Mouse (Mus musculus) kidney, embryonic 16.5 days (tissue): ENCODE results near the gene Net1. TPM values are rescaled to one million over a fixed set of nuclear protein-coding genes. Genes with fewer than 3 reads are reported as not detected.
A peak's percentile ranks its signal among the peaks of the same experiment; 100 is the strongest.
"Not testable (repeated sequence)": the region's sequence is repeated elsewhere in the genome, so short reads cannot be mapped to it uniquely, and the experiment has no call there.

Experiments
- ATAC-seq: fragments of 200-750 bp; cut with Nextera tagmentation; 2 replicates; pipeline ENCODE4 v1.8.0; 2017; ENCODE audit warnings: moderate TSS enrichment; ENCODE audit not compliant: low FRiP score, low TSS enrichment
- H3K27ac ChIP-seq: fragments of 300-500 bp; sonication (generic); 2 replicates; pipeline ENCODE4 v1.5.1; 2014; ENCODE audit warnings: low read length
- H3K27me3 ChIP-seq: fragments of 300-500 bp; sonication (generic); 2 replicates; pipeline ENCODE4 v1.6.1; 2014; ENCODE audit warnings: low read length, control low read depth, mixed read lengths; ENCODE audit not compliant: insufficient read depth
- H3K36me3 ChIP-seq: fragments of 300-500 bp; sonication (generic); 2 replicates; pipeline ENCODE4 v1.6.1; 2014; ENCODE audit warnings: low read length, control low read depth, mixed read lengths; ENCODE audit not compliant: insufficient read depth
- H3K4me1 ChIP-seq: fragments of 300-500 bp; sonication (generic); 2 replicates; pipeline ENCODE4 v1.6.1; 2014; ENCODE audit warnings: low read length, control low read depth, mixed read lengths; ENCODE audit not compliant: insufficient read depth
- H3K4me2 ChIP-seq: fragments of 300-500 bp; sonication (generic); replicated peaks from 2 replicates; pipeline ENCODE4 v1.6.1; 2014; ENCODE audit warnings: low read depth, low read length
- H3K4me3 ChIP-seq: fragments of 300-500 bp; sonication (generic); 2 replicates; pipeline ENCODE4 v1.5.1; 2014; ENCODE audit warnings: mild to moderate bottlenecking, low read length
- H3K9ac ChIP-seq: fragments of 300-500 bp; sonication (generic); replicated peaks from 2 replicates; pipeline ENCODE4 v1.6.1; 2014; ENCODE audit warnings: low read length
- H3K9me3 ChIP-seq: fragments of 300-500 bp; sonication (generic); 2 replicates; pipeline ENCODE4 v1.6.1; 2016; ENCODE audit warnings: low read length, control low read depth
- WGBS: fragments of 180-500 bp; shearing (Covaris S2); extraction: QIAGEN DNeasy Blood & Tissue Kit; methylation state at CpG from one replicate; pipeline ENCODE4 v1.1.7; 2014; 5-methylcytosine and 5-hydroxymethylcytosine counted together
- polyA plus RNA-seq: library from polyadenylated mRNA; unstranded; fragments of >200 nt; fragmentation: Nextera tagmentation; extraction: Ambion mirVana; gene quantifications from 2 replicates; pipeline ENCODE4 v1.2.1, GENCODE M21; 2015

Gene Net1
- polyA plus RNA-seq, 1 experiment from 2014 or later: 60.9 TPM

DNA sequence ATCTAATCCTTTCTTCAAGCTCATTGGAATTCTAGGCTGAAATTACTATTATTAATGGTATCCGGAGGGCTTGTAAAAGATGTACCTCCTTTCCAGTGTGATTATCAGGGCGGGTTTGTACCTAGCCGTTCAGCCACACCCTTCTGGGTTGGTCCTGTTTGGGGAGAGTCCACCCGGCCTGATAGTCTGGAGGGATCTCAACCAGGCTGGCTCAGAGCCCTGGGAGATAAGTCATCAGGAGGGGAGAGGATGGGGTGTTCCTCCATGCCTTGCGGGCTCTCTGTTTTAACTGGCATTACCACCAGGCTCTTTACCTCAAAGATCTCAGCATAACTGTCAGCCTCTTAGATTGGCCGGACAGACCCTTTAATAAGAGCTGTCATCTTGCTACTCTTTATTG lies 50.9 kb downstream of the Net1 start:
- Histone ChIP-seq H3K9me3 (no peaks in the 10 kb centered on the region), H3K36me3 (no peaks in the 10 kb centered on the region), H3K27ac (no peak overlapping the region), H3K9ac (no peak overlapping the region), H3K4me1 (no peaks in the 10 kb centered on the region), H3K4me2 (no peak overlapping the region), H3K4me3 (no peak overlapping the region), H3K27me3 (no peaks in the 10 kb centered on the region)
- WGBS: 83% methylated on average over 6 of the region's 6 CpGs
- ATAC-seq: no peak

DNA sequence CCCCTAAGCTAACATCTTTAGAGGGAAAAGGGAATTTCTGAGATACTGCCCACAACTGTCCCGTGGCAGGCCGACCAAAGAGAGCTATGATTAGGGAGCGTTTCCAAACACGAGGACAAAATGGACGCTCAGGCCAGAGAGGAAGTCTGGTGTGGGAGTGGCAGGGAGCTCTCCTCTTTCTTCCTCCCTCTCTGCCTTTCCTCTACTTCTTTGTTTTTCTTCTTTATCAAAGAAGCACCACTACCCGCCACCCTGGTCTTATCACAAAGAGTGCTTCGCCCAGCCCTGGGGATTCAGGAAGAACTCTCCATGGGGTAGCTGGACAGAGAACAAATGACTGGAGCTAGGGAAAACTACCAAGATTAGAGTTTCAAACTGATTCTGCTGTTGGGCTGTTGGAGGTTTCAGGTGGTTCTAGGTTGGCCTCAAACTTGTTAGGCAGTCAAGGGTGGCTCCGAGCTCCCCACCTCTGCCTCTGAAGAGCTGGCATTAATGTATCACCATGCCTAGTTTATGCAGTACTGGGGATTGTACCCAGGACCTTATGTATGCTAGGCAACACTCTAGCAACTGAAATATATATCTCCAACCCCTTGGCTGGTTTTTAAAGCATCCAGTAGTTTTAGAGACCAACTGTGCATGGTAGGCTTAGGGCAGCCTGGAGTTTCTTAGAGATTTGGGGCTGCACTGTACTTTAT lies 51.5 kb downstream of the Net1 start:
- Histone ChIP-seq H3K4me1 (no peaks in the 10 kb centered on the region), H3K27me3 (no peaks in the 10 kb centered on the region), H3K4me2 (no peak overlapping the region), H3K36me3 (no peaks in the 10 kb centered on the region), H3K9me3 (no peaks in the 10 kb centered on the region), H3K9ac (no peak overlapping the region), H3K4me3 (no peak overlapping the region), H3K27ac (no peak overlapping the region)
- ATAC-seq: no peak
- WGBS: 78% methylated on average over 8 of the region's 8 CpGs

DNA sequence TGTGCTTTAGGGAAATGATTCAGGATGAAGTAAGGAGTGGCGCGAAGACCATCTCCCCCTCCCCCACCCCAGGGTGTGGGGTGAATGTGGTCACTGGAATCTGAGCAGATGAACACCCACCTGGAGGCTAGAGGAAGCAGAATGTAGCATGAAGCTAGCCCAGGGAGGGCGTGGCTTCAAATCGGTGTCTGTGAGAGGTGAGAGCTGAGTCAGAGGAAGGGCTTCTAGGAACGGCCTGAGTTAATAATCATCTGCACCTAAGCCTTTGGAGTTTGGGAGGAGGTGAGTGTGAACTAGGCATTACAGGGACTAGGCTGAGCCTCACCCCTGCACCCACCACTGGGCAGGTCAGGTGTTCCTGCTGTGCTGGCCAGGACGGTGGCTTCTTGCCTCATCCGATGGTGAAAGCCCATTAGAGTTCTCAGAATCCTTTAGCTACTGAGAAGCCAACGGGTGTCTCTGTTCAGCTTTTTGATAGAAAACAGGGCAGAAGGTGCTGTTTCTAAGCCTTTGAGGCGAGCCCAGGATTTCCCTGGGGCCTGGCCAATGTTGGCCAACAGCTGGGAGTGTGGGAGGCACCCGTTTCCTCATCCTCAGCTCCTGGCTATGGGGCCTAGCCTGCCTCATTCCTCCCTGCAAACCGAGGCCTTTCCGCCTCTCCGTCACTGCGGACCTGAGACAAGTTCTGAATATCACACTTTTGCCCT lies 52.2 kb downstream of the Net1 start:
- H3K4me3 ChIP-seq: no peak overlapping the region
- no peak overlapping the region for H3K27ac ChIP-seq
- H3K9ac ChIP-seq: no peak overlapping the region
- WGBS: 80% methylated on average over 14 of the region's 14 CpGs
- no peak overlapping the region for H3K4me2 ChIP-seq
- ATAC-seq: peak; percentile 74; the same call in 1 of the 2 replicates
- H3K9me3 ChIP-seq: no peaks in the 10 kb centered on the region
- no peaks in the 10 kb centered on the region for H3K36me3 ChIP-seq
- H3K4me1 ChIP-seq: no peaks in the 10 kb centered on the region
- no peaks in the 10 kb centered on the region for H3K27me3 ChIP-seq

DNA sequence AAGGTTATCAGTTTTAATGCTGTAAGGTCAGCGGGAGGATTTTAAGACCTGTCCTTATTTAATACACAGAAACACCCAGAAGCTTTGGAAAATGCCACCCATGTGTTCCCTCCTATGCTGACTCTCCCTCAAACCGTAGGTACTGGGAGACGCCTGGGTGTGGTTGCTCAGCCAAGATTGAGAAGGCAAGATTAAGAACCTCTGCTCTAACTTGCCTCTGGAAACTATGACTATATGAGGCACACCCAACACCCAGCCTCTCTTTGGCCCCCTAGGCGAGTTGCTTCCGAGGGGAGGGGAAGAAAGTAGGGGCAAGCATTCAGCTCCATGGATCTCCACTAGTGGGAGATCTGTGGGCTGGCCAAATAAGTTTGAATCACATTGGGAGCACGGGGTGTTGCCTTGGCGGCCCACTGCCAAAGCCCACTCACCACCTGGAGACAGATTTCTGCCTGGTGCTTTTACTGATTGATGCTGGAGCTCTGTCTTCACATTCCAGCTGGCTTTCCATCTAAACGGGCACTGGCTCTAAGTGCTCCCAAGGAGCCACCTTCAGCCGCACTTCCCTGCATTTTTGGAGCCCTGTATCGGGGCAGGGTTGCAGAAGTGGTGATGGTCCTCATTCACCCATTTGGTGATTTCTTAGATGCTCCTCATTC lies 55.0 kb downstream of the Net1 start:
- no peak overlapping the region for H3K9ac ChIP-seq
- no peaks in the 10 kb centered on the region for H3K9me3 ChIP-seq
- H3K36me3 ChIP-seq: no peaks in the 10 kb centered on the region
- H3K4me2 ChIP-seq: no peak overlapping the region
- ATAC-seq: no peak
- 86% methylated on average over 10 of the region's 10 CpGs for WGBS
- H3K27me3 ChIP-seq: no peaks in the 10 kb centered on the region
- H3K4me3 ChIP-seq: no peak overlapping the region
- no peak overlapping the region for H3K27ac ChIP-seq
- no peaks in the 10 kb centered on the region for H3K4me1 ChIP-seq

DNA sequence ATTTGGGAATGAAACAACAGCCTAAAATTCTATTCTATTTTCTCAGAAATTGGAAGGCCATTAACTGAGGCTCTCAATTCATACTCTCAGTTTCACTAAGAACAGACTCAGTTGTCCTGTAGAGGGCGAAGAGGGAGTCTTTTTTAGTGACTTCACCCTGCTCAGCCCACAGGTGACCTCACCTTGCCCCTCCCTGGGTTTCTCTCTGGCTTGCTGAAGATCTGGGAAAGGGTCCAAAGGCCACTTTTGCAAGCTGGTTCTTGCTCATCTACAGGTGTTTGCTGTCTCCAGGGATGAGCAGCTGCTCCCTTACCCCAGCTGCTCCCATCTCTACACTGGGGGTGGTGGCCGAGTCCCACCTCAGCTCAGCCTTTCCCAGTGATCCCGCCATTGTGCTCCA lies 55.7 kb downstream of the Net1 start:
- Histone ChIP-seq H3K9me3 (no peaks in the 10 kb centered on the region), H3K27ac (no peak overlapping the region), H3K4me3 (no peak overlapping the region), H3K4me1 (no peaks in the 10 kb centered on the region), H3K9ac (no peak overlapping the region), H3K4me2 (no peak overlapping the region), H3K36me3 (no peaks in the 10 kb centered on the region), H3K27me3 (no peaks in the 10 kb centered on the region)
- 77% methylated on average over 3 of the region's 3 CpGs for WGBS
- ATAC-seq: no peak

DNA sequence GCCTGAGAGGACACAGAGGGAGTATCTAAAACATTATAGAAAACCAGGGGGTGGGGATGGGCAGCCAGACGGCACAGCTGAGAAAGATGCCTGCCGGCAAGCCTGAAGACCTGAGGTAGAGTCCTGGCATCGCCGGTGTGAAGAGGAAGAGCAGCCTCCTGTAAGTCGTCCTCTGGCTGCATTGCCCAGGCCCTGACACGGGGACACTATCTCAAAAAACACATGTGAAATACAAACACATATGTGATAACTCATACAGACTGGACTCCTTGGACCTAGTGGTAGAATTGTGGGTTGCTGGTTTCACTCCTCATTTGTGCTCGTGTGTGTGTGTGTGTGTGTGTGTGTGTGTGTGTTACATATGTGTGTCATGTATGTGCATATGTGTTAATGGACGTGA lies 56.8 kb downstream of the Net1 start:
- Histone ChIP-seq H3K4me3 (no peak overlapping the region), H3K27ac (no peak overlapping the region), H3K27me3 (no peaks in the 10 kb centered on the region), H3K9me3 (no peaks in the 10 kb centered on the region), H3K9ac (no peak overlapping the region), H3K36me3 (no peaks in the 10 kb centered on the region), H3K4me2 (no peak overlapping the region), H3K4me1 (no peaks in the 10 kb centered on the region)
- WGBS: 88% methylated on average over 8 of the region's 8 CpGs
- ATAC-seq: no peak

DNA sequence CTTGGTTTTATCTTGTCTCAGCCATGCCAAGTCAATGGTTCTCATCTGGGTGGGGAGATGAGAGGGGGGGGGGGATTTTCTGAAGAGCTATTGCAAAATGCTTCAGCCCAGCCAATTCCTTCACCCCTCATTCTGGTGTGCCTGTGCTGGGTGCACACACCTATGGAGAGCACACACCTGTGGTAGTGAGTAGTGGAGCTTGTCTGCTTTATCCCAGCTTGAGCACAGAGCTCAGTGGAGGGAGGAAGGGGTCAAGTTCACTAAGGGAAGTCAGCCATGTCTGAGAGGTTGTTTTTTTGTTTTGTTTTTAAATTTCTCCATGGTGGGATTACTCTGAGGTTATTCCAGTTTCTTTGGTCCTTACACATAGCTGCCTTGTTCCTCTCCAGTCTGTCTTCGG lies 61.8 kb downstream of the Net1 start:
- WGBS: 65% methylated on average over 1 of the region's 1 CpGs
- Histone ChIP-seq H3K9ac (no peak overlapping the region), H3K36me3 (no peaks in the 10 kb centered on the region), H3K27ac (no peak overlapping the region), H3K9me3 (no peaks in the 10 kb centered on the region), H3K4me3 (no peak overlapping the region), H3K4me1 (no peaks in the 10 kb centered on the region), H3K27me3 (no peaks in the 10 kb centered on the region), H3K4me2 (no peak overlapping the region)
- ATAC-seq: peak; percentile 65; the same call in 1 of the 2 replicates

DNA sequence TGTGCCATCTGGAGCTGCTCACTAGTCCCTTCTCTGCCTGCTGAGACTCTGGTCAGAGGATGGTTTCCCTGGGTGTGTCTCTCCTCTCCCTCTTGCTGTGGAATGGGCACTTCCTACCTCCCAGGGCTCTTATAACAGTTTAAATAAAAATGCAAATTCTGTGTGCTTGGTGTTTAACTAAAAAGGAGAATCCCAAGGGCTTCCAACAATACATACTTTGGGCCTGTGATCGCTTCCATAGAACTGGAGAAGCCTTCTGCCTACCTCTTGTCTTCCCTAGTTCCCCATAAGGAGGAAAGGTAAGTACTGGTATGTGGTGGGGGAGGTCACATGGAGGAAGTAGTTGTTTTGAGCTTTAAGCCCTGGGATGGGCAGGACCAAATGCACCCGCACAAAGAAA lies 63.2 kb downstream of the Net1 start:
- no peaks in the 10 kb centered on the region for H3K4me1 ChIP-seq
- no peak overlapping the region for H3K4me2 ChIP-seq
- no peak overlapping the region for H3K27ac ChIP-seq
- H3K9me3 ChIP-seq: no peaks in the 10 kb centered on the region
- ATAC-seq: no peak
- no peaks in the 10 kb centered on the region for H3K36me3 ChIP-seq
- no peaks in the 10 kb centered on the region for H3K27me3 ChIP-seq
- H3K4me3 ChIP-seq: no peak overlapping the region
- 86% methylated on average over 2 of the region's 2 CpGs for WGBS
- no peak overlapping the region for H3K9ac ChIP-seq

DNA sequence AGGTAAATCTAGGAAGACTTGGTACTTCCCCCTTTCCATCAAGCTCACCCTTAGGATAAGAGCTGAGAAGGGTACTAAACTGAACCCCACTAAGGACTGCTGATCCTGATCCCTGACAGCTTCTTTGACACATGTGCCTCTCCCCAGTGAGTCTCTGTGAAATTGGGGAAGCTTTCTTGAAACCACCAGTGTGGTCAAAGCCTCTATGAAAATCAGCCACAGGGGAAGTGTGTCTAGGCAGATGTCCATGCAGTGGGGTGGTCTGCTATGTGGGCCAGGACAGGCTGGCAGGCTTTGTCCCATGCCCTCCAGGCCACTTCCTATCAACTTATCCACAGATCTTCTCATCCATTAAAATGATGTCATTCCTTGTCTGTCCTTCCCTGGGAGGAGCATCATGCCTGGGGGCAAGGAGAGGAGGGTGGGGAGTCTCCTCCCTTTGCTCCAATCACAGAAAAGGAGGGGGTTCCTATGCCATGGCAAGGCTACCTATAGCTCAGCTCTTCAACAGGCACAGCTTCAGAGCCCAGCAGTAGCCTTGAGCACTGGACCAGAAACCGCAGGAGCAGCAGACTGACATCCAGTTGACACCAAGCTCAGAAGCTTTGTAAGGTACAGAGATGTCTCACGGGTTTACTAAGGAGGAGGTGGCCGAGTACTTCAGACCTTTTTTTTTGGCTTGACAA lies 64.2 kb downstream of the Net1 start, which contains the start of gene Calm5:
Gene Calm5, plus strand, starts transcription at position 526 of the 686 bp plus-strand sequence.
- not testable (repeated sequence) for H3K4me1 ChIP-seq, ATAC-seq, H3K27ac ChIP-seq, H3K36me3 ChIP-seq, H3K4me3 ChIP-seq, H3K9me3 ChIP-seq, H3K9ac ChIP-seq, H3K4me2 ChIP-seq, H3K27me3 ChIP-seq
- WGBS: 92% methylated on average over 3 of the region's 3 CpGs
